Mouse (Mus musculus): Measurements from ENCODE around the gene Pamr1.

The Pamr1 gene

DNA sequence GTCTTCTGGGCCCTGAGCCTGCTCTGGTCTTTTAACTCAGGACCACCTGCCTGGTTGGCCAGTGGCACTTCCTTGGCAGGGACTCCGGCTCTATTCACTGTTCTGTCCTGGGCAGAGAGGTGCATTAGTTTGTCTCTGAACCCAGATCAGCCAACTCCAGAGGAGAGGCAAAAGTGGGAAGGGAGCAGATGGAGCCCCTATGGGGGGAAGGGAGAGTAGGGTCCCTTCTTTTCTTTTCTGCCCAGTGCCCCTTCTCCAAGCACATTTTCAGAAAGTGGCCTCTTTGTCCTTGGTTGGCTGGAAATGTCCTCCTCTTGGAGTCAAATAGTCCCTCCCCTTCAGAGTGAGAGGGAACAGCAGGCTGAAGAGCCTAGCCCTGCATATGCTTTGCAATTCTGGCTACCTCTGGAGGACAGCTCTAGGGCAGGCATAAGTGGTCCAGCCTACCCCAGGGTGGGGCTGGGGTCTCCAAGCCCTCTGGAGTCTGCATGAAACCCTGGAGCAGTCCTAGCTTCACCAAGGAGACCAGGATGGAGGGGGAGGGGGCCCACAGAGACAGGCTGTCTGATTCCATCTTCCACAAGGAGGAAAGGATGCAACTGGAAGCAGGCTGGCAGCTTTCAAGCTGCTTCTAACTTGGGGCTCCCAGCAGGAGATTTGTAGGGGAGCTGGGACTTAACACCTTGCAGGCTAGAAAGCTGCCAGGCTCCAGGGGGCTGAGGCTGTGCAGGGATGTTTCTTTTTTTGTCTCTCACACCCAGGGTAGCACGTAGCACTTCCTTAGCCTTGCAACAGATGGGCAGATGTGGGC is 49.3 kb downstream of the Pamr1 start:
- no peak for DNase-seq (ENCODE audit: low read depth, low spot score)

DNA sequence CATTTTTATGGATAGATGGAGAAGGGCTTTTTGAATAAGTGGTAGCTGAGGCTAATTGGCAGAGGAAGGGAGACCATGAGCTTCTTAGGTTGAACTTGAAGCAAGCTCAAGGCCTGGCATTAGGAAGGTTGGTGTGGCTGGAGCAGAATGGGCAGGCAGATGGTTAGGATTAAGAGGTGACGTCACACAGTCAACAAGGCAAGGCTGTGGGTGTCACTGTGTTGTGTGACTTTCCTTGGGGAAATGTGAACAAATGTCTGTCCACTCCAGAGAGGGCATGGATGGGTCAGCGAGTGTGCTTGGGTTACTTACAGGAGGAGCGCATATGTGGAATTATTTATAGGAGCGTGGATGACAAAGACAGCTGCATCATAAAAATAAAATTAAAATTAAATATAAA is 50.7 kb downstream of the Pamr1 start:
- no peak for DNase-seq (ENCODE audit: low read depth, low spot score)

DNA sequence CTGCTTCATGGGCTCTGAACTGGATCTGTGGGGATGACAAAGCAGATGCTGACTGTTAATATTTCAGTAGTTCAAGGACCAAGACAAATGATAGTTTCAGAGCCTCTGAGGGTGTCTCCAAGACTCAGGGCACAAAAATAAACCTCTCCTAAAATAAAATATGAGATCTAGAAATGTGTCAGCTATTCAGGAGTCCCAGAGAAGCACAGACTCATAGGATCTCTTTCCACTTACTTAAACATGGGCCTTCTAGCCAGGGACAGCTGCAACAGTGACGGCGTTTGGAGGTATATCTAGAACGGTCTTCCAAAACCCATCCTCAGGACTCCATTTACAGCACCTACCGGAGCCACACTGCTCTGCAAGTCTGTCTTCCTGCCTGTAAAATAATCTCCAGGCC is 60.7 kb downstream of the Pamr1 start:
- no peak for DNase-seq (ENCODE audit: low read depth, low spot score)

DNA sequence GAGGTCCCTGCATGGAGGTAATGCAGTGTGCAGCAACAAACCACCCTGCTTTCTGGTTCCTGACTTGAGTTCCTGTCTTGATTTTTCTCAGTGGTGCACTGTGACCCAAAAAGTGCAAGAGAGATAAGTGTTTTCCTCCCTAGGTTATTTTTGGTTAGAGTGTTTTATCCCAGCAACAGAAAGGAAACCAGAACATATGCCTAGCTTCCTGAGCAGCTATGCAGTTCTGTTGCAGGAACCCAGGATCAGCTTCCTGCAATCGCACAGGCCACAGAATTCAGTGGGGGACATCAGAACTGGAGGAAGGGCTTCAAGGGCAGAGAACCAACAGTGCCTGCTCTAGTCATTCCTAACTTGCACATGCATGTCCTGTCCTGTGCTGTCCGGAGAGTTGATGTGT is 66.8 kb downstream of the Pamr1 start:
- DNase-seq (ENCODE audit: low read depth, low spot score): no peak

DNA sequence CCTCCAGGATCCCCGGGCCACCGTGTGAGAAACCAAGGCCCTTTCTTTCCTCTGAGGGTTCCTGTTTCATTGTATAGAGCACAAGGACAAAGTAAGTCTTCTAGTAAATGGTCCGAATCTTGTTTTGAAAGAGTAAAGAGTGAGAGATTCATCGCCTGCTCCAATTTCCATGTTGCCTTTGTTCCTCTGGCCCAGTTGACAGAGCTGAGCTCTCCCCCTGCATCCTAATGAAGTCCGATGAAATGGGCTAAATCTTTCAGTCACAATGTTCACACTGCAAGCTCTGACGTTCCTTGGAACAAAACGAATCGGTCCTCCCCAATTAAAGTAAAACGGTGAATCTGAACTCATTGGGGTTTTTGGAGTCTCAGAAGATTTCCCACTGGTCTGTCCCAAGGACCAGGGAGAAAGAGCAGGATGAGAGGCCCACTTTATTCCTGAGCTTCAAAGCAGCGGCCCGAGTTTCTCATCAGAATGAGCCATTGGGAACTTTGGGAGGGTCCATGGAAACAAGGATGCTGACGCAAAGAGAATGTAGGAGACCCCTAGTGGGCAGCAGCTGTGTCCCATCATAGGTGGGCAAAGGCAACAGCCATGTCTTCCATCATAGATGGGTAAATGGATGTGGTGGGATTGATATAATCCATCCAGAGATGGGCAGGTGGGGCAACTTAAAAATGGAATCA is 71.1 kb downstream of the Pamr1 start:
- DNase-seq (ENCODE audit: low read depth, low spot score): no peak

DNA sequence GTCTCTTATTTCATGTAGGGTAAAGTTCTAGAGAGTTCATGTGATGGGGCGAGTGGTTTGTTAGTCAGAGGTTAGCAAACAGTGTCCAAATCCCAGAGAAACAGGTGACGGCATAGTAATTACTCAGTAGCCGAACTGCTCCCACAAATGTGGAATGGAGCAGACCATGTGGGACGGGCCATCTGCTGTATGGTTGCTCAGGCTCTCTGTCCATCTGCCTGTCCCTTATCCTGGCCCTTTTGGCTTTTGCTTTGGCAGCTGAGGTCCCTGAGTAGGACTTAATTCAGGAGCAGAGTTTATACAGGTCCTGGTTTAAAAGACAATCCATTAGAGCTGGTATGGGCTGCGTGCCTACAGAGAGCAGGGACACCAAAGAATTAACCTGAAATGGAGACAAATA is 72.4 kb downstream of the Pamr1 start:
- no peak for DNase-seq (ENCODE audit: low read depth, low spot score)

DNA sequence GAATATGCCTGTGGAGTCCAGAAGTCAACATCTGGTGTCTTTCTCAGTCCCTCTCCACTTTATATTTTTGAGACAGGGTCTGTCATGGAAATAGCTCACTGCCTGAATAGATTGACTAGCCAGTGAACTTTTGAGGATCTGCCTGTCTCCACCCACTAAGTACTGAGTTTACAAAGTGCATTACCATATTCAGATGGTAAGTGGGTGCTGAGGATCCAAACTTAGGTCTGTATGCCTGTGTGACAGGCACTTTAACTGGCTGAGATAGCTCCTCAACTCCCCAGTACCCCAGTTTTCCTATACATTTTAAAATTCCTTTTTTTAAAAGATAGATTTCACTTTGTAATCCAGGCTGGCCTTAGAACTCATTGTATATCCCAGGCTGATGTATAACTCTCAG is 73.1 kb downstream of the Pamr1 start:
- DNase-seq (ENCODE audit: low read depth, low spot score): no peak

DNA sequence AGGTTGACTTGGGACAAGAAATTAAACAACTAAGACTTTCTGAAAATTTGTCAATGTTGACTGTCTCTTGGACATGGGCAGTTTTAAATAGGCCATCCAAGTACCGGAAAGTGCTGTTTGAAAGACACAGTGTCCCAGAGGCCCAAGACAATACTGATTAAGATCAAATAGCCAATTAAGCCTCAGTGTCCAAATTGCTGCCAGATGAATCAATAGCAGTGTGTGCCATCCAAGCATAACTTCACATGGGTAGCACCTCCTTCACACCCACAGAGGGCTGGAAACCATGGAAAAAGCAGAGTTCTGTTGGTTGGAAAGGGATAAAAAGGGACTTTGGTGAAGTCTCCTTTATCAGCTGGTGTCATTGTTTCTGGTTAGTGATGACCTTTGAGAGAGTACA is 74.7 kb downstream of the Pamr1 start:
- DNase-seq (ENCODE audit: low read depth, low spot score): no peak

DNA sequence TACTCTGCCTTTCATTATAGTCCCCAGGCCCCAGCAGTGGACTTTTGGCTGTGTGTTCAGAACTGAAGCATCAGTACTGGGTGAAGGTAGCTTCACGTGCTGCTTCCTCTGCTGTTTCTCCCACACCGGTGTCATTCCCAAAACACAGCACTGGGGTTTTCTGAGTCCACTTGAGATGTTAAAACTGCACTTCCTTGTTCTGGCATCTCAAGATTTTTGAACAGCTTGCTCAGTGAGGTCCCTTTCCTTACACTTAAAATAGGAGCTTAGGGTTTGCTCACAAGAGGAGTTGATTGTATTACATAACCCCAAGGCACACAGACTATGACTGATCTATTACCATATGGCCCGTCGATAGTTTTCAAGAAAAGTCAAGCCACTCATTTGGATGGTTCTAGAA is 82.5 kb downstream of the Pamr1 start:
- DNase-seq (ENCODE audit: low read depth, low spot score): no peak

DNA sequence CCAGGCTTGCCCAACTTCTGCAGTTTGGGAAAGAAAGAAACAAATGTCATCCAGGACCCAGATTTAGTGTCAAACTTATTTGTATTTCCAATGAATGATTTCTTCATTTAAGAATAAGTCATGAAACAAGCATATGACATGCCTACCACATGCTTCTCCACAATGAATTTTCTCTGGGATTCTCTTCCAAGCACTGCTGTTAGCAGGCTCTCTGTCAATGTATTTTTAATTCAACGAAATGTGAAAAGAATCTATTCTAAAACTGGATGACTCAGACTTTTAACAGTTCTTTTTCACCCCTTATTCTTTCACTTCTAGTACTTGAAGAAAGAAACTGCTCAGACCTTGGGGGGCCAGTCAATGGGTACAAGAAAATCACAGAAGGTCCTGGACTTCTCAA is 84.2 kb downstream of the Pamr1 start:
- no peak for DNase-seq (ENCODE audit: low read depth, low spot score)

DNA sequence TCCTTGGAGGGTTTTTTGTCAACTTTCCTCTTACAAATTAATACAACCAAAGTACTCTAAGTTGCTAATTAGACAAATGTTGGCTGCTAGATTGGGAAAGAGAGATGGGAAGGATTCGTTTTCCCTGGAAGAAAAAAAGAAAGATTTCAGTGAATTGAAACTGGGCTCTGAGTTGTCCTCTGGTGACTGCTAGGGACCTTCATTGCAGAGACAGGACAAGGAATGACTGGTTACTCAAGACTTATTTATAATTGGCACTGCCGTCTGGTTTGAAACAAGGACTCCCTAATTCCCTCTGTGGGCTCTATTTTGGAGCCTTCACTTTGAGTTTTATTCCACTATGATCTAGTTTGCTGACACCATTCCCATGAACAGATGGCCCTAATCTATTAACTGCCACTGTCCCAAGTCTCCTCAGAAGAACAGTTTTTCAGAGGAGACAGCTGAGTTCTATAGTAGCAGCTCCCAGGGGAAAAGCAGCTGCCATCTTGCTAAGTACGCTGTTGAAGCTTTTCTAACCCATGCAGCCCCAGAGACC is 85.8 kb downstream of the Pamr1 start:
- DNase-seq (ENCODE audit: low read depth, low spot score): no peak

DNA sequence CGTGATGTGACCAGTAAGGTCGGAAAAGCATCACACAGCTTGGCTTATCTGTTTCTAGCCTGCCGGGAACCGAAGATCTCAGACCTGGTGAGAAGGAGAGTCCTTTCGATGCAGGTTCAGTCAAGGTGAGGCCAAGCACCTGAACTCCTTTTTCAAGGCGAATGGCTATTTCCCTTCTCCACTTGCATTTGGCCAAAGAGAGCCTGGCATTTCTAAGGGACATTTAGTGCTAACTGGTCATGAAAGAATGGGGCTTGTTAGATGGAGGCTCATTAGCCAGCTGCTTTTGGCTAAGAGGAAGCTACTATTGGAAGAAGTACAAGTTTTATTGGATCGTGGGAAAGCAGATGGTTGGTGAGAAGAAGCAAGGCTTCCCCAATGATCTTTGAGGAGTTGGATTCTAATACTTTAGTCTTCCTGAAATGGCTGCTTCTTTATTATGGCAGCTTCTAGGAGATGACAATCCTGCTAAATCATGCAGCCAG is 86.3 kb downstream of the Pamr1 start:
- DNase-seq (ENCODE audit: low read depth, low spot score): no peak

DNA sequence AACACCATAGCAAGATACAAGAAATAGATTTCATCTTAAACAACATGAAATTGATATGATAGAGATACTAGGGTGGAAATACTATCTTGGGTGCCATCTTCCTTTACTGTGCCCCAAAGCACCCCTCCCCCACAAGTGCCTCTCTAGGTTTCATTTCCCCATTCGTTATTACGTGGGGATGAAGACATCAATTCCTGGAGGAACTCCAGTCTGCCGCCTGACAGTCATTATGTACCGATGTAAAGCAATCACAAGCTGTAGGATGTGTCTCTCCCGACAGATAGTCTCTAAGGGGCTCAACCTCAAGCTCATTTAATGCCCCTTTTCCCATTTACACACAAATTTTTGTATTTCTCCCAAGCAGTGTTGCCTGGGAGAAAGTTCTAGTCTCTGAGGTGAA is 88.3 kb downstream of the Pamr1 start:
- DNase-seq (ENCODE audit: low read depth, low spot score): no peak

DNA sequence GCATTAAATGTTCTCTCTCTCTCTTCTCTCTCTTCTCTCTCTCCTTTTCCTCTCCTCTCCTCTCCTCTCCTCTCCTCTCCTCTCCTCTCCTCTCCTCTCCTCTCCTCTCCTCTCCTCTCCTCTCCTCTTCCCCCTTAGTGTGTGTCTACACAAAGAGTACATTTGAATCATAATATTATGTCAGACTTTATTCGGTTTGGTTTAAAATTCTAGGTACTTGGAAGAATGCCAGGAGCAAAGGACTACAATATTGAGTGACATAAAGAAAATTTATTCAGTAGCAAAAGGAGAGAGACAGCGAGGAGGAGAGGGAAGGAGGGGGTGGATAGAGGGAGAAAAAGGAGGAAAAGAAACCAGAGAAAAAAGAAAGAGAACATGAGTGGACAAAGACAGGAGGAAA is 88.9 kb downstream of the Pamr1 start:
- DNase-seq (ENCODE audit: low read depth, low spot score): no peak

DNA sequence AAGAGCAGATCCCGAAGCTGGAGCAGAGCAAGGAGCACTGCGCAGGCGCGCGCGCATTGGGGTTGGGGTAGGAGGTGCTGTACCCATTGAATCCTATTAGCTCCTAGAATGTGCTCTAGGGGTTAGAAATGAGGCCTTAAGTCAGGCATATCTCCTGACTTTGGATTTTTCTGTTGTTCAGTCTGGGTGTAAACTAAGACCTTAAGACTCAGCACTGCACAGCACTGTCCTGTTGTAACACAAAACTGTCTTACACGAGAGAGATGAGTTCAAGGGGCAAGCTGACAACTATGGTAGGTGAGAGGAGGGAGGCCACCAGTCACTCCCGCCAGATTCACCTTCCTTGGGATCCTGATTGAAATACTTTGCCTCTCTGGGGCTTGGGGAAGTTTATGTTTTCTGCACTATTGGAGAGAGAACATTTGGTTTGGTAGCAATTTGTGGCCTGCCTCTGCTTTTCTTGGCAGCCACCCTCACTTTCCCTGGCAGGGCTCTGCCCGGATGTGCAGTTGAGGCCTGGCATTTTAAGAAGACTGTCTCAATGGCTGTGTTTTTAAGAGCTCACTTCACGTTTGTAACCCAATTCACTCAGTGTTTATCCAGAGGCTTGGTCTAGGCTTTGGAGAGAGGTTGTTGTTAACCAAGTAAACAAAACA is 99.2 kb downstream of the Pamr1 start:
- no peak for DNase-seq (ENCODE audit: low read depth, low spot score)

DNA sequence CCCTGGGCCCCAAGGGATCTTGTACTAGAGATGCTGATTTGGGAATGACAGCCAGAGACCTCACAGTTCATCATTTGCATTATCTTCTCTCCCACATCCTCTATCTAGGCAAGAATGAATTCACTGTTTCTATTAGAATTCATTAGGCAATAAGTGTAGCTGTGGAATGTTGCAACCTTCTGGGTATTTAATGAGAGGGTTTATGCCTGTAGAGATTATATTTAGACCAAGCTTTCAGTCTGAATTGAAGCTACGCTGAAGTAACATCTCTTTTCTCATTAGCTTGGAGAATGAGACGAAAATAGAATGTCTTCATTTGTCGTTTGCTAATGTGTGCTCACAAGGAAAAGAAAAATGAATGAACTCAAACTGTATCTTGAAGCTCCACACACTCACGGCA is 100.5 kb downstream of the Pamr1 start:
- no peak for DNase-seq (ENCODE audit: low read depth, low spot score)

DNA sequence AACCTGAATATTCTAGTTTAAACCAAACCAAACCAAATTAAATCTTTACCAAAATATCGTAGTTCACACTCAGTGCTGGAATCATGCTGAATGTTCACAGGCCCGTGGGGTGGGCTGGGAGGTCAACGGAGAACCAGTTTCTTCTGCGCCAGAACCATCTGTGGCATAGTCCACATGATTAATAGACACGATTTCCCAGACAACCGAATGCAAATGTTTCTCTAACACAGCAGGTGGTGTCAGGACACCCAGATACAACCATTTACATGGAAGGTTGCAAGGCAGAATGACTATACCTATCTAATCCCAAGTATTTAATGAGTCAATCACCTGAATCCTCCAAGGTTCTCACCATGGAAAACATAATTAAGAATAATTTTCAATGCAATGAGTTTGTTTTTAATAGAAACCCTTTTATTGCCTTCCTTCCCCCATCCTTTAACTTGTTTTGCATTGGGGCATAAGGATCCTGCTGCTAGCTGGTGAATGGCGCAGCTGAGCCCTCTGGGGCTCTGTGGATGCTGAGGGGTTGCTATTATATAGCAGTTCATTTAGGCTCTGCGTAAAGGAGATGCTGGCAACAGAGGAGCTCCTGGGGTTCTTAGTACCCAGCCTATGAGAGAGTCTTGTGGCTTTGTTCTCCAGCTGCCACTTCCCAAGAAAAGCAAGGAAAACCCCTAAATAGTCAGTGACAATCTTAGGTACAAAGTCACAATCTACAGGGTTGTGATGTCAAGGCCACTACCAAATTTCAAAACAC is 106.3 kb downstream of the Pamr1 start:
- DNase-seq (ENCODE audit: low read depth, low spot score): no peak

DNA sequence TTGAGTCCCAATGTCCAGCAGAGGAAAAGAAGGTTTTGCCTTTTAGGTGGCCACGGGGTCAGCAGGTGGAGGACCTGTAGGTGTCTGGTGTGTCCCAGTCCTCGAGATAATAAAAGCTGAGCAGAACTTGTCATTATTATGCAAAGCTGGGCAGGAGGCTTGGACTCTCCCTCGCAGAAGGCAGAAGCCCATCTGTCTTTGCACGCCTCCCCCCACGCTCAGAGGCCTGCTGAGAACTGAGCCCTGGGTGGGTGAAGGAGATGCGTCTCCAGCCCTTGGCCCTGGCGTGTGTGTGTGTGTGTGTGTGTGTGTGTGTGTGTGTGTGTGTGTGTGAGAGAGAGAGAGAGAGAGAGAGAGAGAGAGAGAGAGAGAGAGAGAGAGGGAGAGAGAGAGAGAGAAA is 107.9 kb downstream of the Pamr1 start:
- DNase-seq (ENCODE audit: low read depth, low spot score): no peak

DNA sequence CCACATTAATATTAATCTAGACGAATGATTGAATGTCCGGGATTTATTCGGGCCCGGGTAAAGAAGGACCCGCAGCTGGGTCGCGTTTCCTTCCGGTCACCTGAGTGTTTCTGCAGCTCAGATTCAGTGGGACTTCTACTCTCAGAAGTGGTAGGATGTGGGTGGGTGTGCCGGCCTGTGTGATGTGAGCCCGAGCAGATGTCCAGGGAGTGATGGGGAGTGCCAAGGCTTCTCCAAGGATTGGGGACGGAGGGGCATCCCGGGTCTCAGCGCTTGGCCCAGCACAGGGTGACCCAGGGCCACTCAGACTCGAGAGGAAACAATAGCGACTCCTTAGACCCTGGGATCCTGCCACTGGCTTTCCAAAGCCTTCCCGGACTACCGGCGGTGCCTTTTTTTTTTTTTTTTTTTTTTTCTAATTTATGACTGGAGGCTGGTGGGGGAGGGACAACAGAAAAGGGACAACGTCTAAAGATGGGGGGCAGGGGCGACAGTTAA is 108.4 kb downstream of the Pamr1 start, which contains the start of gene Slc1a2:
TSS of gene Slc1a2 (plus strand) at position 497 of the 498 bp plus-strand sequence.
- no peak for DNase-seq (ENCODE audit: low read depth, low spot score)

DNA sequence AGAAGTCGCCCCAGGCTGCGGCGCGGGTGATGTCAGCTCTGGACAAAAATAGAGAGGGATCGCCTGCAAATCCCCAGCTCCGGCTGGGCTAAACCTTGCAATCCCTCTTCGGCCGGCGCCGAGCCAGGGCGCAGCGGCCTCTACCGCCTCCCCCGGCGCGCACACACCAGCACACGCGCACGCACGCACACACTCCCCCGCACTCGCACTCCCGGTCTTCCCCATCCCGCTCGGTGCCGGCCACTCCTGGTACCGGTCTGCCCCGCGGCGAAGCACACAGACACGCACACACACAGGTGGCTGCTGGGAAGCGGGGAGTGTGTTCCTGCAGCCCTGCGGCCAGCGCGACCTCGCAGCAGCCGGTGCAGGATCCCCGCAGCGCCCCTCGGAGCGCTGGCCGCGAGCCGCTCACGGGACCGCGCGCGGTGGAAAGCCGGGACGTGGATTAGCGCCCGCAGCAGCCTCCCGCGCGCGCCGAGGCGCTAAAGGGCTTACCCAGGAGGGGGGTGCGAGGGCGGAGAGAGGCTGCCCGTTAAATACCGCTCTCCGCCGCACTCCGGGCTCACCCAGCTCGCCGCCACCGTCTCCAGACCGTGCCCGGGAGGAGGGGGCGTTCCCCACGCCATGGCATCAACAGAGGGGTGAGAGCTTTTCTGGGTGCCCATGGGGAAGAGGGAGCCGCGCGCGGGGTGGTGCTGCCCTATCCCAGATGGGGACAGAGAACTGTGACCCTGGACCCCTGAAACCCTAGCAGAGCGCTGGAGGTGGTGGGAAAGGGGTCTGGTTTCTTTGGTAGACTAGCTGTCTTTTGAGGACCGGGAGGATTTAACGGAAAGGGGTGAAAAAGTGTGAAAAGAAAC is 109.1 kb downstream of the Pamr1 start:
- DNase-seq (ENCODE audit: low read depth, low spot score): no peak

DNA sequence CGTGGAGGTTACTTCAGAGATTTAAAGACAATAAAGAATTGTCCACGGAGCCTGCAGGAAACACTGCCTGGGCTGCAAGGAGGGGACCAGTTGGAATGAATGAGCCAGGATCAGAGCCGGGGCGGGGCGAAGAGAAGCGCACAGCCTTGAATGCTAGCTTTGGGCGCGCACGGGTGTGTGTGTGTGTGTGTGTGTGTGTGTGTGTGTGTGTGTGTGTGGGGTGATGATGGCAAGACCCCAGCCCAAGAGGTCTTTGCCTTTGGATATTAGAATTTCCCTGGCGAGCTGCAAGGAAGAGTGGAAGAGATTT is 109.7 kb downstream of the Pamr1 start:
- no peak for DNase-seq (ENCODE audit: low read depth, low spot score)
